Mouse (Mus musculus): ENCODE measurements around the gene Slc16a6. TPM values are rescaled to one million over a fixed set of nuclear protein-coding genes. Genes with fewer than 3 reads are reported as not detected.

The Slc16a6 gene
- total and polyA plus RNA-seq, 3 experiments: 14.1 to 24.2 (median 20.9) TPM

GRCm38 (mm10) chr11:109465068-109465467, 8.3 kb downstream of the Slc16a6 start:
- no peak overlapping the region for H3K4me3 ChIP-seq (replicated peaks in 1 of 3; ENCODE audit: low read depth in 2 of 3, low read length in 2 of 3, poor library complexity in 1 of 3)
- H3K79me2 ChIP-seq (replicated peaks; ENCODE audit: control insufficient read depth, extremely low read depth, insufficient read depth, poor library complexity, severe bottlenecking): no peaks in the 10 kb centered on the region
- H3K27ac ChIP-seq (ENCODE audit: insufficient read depth, low read depth): no peak overlapping the region
- peaks cover 7 to 38% of the 10 kb centered on the region in 2 experiments; a peak in 3 of 4 replicates for H3K4me1 ChIP-seq (ENCODE audit: control insufficient read depth in 1 of 2, insufficient read depth in 2 of 2)
- H3K27me3 ChIP-seq (replicated peaks): no peaks in the 10 kb centered on the region
- H3K4me2 ChIP-seq (ENCODE audit: insufficient read depth, low read depth, poor library complexity, severe bottlenecking): no peak overlapping the region
- no peak for DNase-seq (ENCODE audit: extremely low read depth)
- dilution Hi-C loops (cut with MboI; ENCODE audit: extremely low pct_ligation_motif_present, extremely low pct_unique_long_range_greater_than_20kb, low sequenced_read_pairs) (no loop called here), in situ Hi-C loops (cut with MboI; ENCODE audit: low pct_ligation_motif_present, low pct_unique_long_range_greater_than_20kb, low sequenced_read_pairs) (no loop called here)
- H3K9ac ChIP-seq (ENCODE audit: insufficient read depth, low read depth): no peak overlapping the region
- peaks cover 19 to 63% of the 10 kb centered on the region in 2 experiments for H3K36me3 ChIP-seq (replicated peaks in 1 of 2; ENCODE audit: control insufficient read depth in 1 of 2, insufficient read depth in 1 of 2, low read length in 1 of 2)
- H3K9me3 ChIP-seq (replicated peaks; ENCODE audit: low read length): no peaks in the 10 kb centered on the region
- no peak for TF ChIP-seq ZKSCAN1 (IDR thresholded peaks at IDR 0.05; ENCODE audit: borderline replicate concordance, low read depth, low read length)
- no peak for TF ChIP-seq MAFK (IDR thresholded peaks at IDR 0.05; ENCODE audit: insufficient replicate concordance, low read length)
- 0 out of 2 replicates have a peak, but pooled peaks have one; percentile 29 for TF ChIP-seq POLR2AphosphoS2 (IDR thresholded peaks at IDR 0.05; ENCODE audit: low read depth, low read length)
- peak; percentile 42; the same call in 1 of the 2 replicates for TF ChIP-seq IRF4 (IDR thresholded peaks at IDR 0.05; ENCODE audit: low read depth, low read length)
- TF ChIP-seq USF1 (IDR thresholded peaks at IDR 0.05; ENCODE audit: low read depth, low read length): peak; percentile 15; the same call in 1 of the 2 replicates
- no peak; the same call in 1 of the 2 replicates for TF ChIP-seq BHLHE40 (IDR thresholded peaks at IDR 0.05; ENCODE audit: low read depth, low read length)
- 0 out of 2 replicates have a peak, but pooled peaks have one; percentile 2 for TF ChIP-seq JUN (IDR thresholded peaks at IDR 0.05; ENCODE audit: insufficient read depth, low read depth, low read length)

GRCm38 (mm10) chr11:109460586-109460985, 12.8 kb downstream of the Slc16a6 start:
- no peaks in the 10 kb centered on the region for H3K79me2 ChIP-seq (replicated peaks; ENCODE audit: control insufficient read depth, extremely low read depth, insufficient read depth, poor library complexity, severe bottlenecking)
- H3K27ac ChIP-seq (ENCODE audit: insufficient read depth, low read depth): no peak overlapping the region
- in situ Hi-C loops (cut with MboI; ENCODE audit: low pct_ligation_motif_present, low pct_unique_long_range_greater_than_20kb, low sequenced_read_pairs) (no loop called here), dilution Hi-C loops (cut with MboI; ENCODE audit: extremely low pct_ligation_motif_present, extremely low pct_unique_long_range_greater_than_20kb, low sequenced_read_pairs) (no loop called here)
- peaks cover 2 to 11% of the 10 kb centered on the region in 2 experiments; a peak in 1 of 4 replicates for H3K4me1 ChIP-seq (ENCODE audit: control insufficient read depth in 1 of 2, insufficient read depth in 2 of 2)
- DNase-seq (ENCODE audit: extremely low read depth): no peak
- H3K9ac ChIP-seq (ENCODE audit: insufficient read depth, low read depth): no peak overlapping the region
- H3K9me3 ChIP-seq (replicated peaks; ENCODE audit: low read length): no peaks in the 10 kb centered on the region
- peaks cover 25 to 85% of the 10 kb centered on the region in 2 experiments for H3K36me3 ChIP-seq (replicated peaks in 1 of 2; ENCODE audit: control insufficient read depth in 1 of 2, insufficient read depth in 1 of 2, low read length in 1 of 2)
- no peak for TF ChIP-seq ZMIZ1 (IDR thresholded peaks at IDR 0.05; ENCODE audit: low read depth, low read length)
- TF ChIP-seq TBP (conservative IDR thresholded peaks at IDR 0.05; ENCODE audit: low read depth, low read length): no peak
- no peak for TF ChIP-seq MXI1 (IDR thresholded peaks at IDR 0.05; ENCODE audit: low read depth, low read length)
- TF ChIP-seq KAT2A (IDR thresholded peaks at IDR 0.05; ENCODE audit: insufficient replicate concordance, low read length): no peak
- no peak for TF ChIP-seq MAFK (IDR thresholded peaks at IDR 0.05; ENCODE audit: insufficient replicate concordance, low read length)
- TF ChIP-seq IRF4 (IDR thresholded peaks at IDR 0.05; ENCODE audit: low read depth, low read length): no peak
- TF ChIP-seq EP300 (IDR thresholded peaks at IDR 0.05; ENCODE audit: low read length): no peak
- TF ChIP-seq TCF12 (IDR thresholded peaks at IDR 0.05; ENCODE audit: low read depth, low read length): no peak
- TF ChIP-seq POLR2A (IDR thresholded peaks at IDR 0.05; ENCODE audit: low read depth, low read length): no peak
- TF ChIP-seq SMC3 (IDR thresholded peaks at IDR 0.05; ENCODE audit: low read depth, low read length): no peak
- no peak for TF ChIP-seq CHD1 (IDR thresholded peaks at IDR 0.05; ENCODE audit: low read depth, low read length)
- TF ChIP-seq BHLHE40 (IDR thresholded peaks at IDR 0.05; ENCODE audit: low read depth, low read length): no peak
- TF ChIP-seq NELFE (IDR thresholded peaks at IDR 0.05; ENCODE audit: low read depth, low read length): no peak
- TF ChIP-seq ETS1 (conservative IDR thresholded peaks at IDR 0.05; ENCODE audit: low read depth, low read length): no peak
- no peak for TF ChIP-seq CHD2 (IDR thresholded peaks at IDR 0.05; ENCODE audit: low read length)
- no peak overlapping the region for H3K4me2 ChIP-seq (ENCODE audit: insufficient read depth, low read depth, poor library complexity, severe bottlenecking)
- H3K27me3 ChIP-seq (replicated peaks): no peaks in the 10 kb centered on the region
- no peak overlapping the region for H3K4me3 ChIP-seq (replicated peaks in 1 of 3; ENCODE audit: low read depth in 2 of 3, low read length in 2 of 3, poor library complexity in 1 of 3)
